8 mouse cellular contexts compared by ENCODE assay signal in the genomic region with DNA sequence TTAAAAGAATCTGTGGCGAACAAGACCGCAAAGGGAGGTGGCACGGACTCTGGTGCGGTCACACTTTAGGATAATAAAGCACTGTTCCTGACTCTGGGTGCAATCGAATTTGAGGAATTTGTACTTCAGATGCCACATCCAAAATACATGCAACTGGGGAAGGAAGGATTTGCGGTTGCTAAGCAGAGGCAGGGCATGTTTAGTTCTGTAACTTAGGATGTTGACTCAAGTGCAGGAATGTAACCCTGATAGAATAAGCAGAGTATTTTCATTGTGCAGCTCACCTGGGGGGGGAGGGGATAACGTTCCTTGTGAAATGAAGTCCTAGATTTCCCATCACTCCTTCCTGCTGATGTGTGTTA. TPM values are rescaled to one million over a fixed set of nuclear protein-coding genes. Genes with fewer than 3 reads are reported as not detected.
A peak's percentile ranks its signal among the peaks of the same experiment; 100 is the strongest.
DNase-seq lines count a peak whose midpoint lies in the region; ATAC-seq and TF ChIP-seq lines count a peak whose summit lies in the region.

No protein-coding gene starts in this region.

- no peak for DNase-seq in gastrocnemius, adult 2 months
- no peak for DNase-seq in gastrocnemius, postnatal 14 days
- DNase-seq in right cerebral cortex, adult 18-20 months = no peak
- no peak for DNase-seq in ovary, postnatal 14 days (ENCODE audit: low spot score)
- DNase-seq in right cerebral cortex, postnatal 25 days = no peak

- peak overlapping the region; percentile 85 for H3K4me3 ChIP-seq in gastrocnemius, adult 2 months
- peak overlapping the region; percentile 32 for H3K4me3 ChIP-seq in C2C12 (ENCODE audit: insufficient read depth, poor library complexity, severe bottlenecking)
- peak overlapping the region; percentile 80 for H3K4me3 ChIP-seq in forebrain, embryonic 15.5 days
- peak overlapping the region; percentile 80 for H3K4me3 ChIP-seq in lung, embryonic 16.5 days (ENCODE audit: low read length)

- intact Hi-C loops in gastrocnemius, adult 2 months (cut with DNase I) = loop anchor here (5.0 to 10.0 kb wide), 4 partner anchors 37 to 239 kb away; partner anchors contain the start of genes Eef1akmt2 and Oat
- intact Hi-C loops in gastrocnemius, postnatal 14 days (cut with DNase I; ENCODE audit: low total_unique reads) = loop anchor here (2.0 to 10.0 kb wide), 3 partner anchors 77 to 191 kb away; no protein-coding TSS in a partner anchor

- no peaks in the 10 kb centered on the region for H3K36me3 ChIP-seq in C2C12 (ENCODE audit: control insufficient read depth, insufficient read depth)
- H3K36me3 ChIP-seq in forebrain, embryonic 15.5 days = no peaks in the 10 kb centered on the region
- no peaks in the 10 kb centered on the region for H3K36me3 ChIP-seq in lung, embryonic 16.5 days (ENCODE audit: control insufficient read depth, insufficient read depth, low read length)

- peaks cover 55% of the 10 kb centered on the region for H3K4me1 ChIP-seq in forebrain, embryonic 15.5 days
- peaks cover 32% of the 10 kb centered on the region for H3K4me1 ChIP-seq in lung, embryonic 16.5 days (replicated peaks; ENCODE audit: control insufficient read depth, insufficient read depth, low read length)

- H3K79me3 ChIP-seq in C2C12 (ENCODE audit: low read depth) = no peaks in the 10 kb centered on the region

- WGBS in forebrain, embryonic 15.5 days = 1% methylated on average over 7 of the region's 7 CpGs
- under 1% methylated on average over 7 of the region's 7 CpGs for WGBS in lung, embryonic 16.5 days

- peak overlapping the region; percentile 76 for H3K4me2 ChIP-seq in forebrain, embryonic 15.5 days (replicated peaks)
- H3K4me2 ChIP-seq in lung, embryonic 16.5 days (ENCODE audit: low read depth, low read length) = peak overlapping the region; percentile 79

- no peaks in the 10 kb centered on the region for H3K79me2 ChIP-seq in C2C12 (ENCODE audit: control insufficient read depth, insufficient read depth)

- no peaks in the 10 kb centered on the region for H3K27me3 ChIP-seq in C2C12 (ENCODE audit: control insufficient read depth, insufficient read depth, insufficient read length)
- H3K27me3 ChIP-seq in forebrain, embryonic 15.5 days = no peaks in the 10 kb centered on the region
- no peaks in the 10 kb centered on the region for H3K27me3 ChIP-seq in lung, embryonic 16.5 days (ENCODE audit: control insufficient read depth, insufficient read depth, low read depth, low read length)

- peak overlapping the region; percentile 69 for H3ac ChIP-seq in C2C12 (ENCODE audit: control insufficient read depth, insufficient read length, low read depth)

- peak overlapping the region; percentile 80 for H3K9ac ChIP-seq in forebrain, embryonic 15.5 days (replicated peaks)
- peak overlapping the region; percentile 94 for H3K9ac ChIP-seq in lung, embryonic 16.5 days (ENCODE audit: low read length)

- H3K9me3 ChIP-seq in forebrain, embryonic 15.5 days = no peaks in the 10 kb centered on the region
- no peaks in the 10 kb centered on the region for H3K9me3 ChIP-seq in lung, embryonic 16.5 days (ENCODE audit: control insufficient read depth, low read length)

- ATAC-seq in forebrain, embryonic 15.5 days (replicated peaks) = no peak
- ATAC-seq in lung, embryonic 16.5 days (ENCODE audit: low read depth) = peak; percentile 19

- H3K27ac ChIP-seq in gastrocnemius, adult 2 months = peak overlapping the region; percentile 98
- peak overlapping the region; percentile 92 for H3K27ac ChIP-seq in forebrain, embryonic 15.5 days (replicated peaks)
- peak overlapping the region; percentile 96 for H3K27ac ChIP-seq in lung, embryonic 16.5 days (ENCODE audit: low read length)

- no peak for TF ChIP-seq CTCF in gastrocnemius, adult 2 months (IDR thresholded peaks at IDR 0.05)
- TF ChIP-seq CTCF in C2C12 (IDR thresholded peaks at IDR 0.05; ENCODE audit: control insufficient read depth, insufficient read depth, insufficient read length) = no peak

TF ChIP-seq in C2C12, 6 proteins besides CTCF, POLR2A, EP300 and RAD21:
- TF ChIP-seq MAX (IDR thresholded peaks at IDR 0.05) = no peak
- TF ChIP-seq FOSL1 (IDR thresholded peaks at IDR 0.05; ENCODE audit: insufficient read depth, low read length, poor library complexity, severe bottlenecking) = no peak
- no peak for TF ChIP-seq USF1 (IDR thresholded peaks at IDR 0.05; ENCODE audit: low read depth)
- TF ChIP-seq MYOG (IDR thresholded peaks at IDR 0.05; ENCODE audit: control insufficient read depth, extremely low read depth, insufficient read length) = no peak
- no peak for TF ChIP-seq CEBPB (IDR thresholded peaks at IDR 0.05; ENCODE audit: low read depth)
- TF ChIP-seq MYOD1 (IDR thresholded peaks at IDR 0.05; ENCODE audit: control insufficient read depth, insufficient read length, low read depth) = no peak
TF ChIP-seq in C2C12: peak in this region for 0.

RNA-seq across cellular contexts. Expression of gene Fam53b, which starts 0.4 kb away (rescaled TPM):
- total RNA-seq in gastrocnemius, adult 2 months (2021) = 10 to 100 TPM; 15.3 to 27.4 TPM
- 10 to 100 TPM; 19.5 to 24.1 TPM for total RNA-seq in gastrocnemius, postnatal 14 days (2021)
- 3.2 TPM for polyA plus RNA-seq in C2C12 (2012; fragmentation: generic; extraction: Trizol)
- 27.8 and 34.8 TPM in 2 replicates for polyA plus RNA-seq in forebrain, embryonic 15.5 days (2015; fragmentation: Nextera tagmentation; extraction: Ambion mirVana)
- 33.5 and 36.0 TPM in 2 replicates for polyA plus RNA-seq in lung, embryonic 16.5 days (2015; fragmentation: Nextera tagmentation; extraction: Ambion mirVana)

RNA-seq across cellular contexts. Expression of gene Eef1akmt2, which starts 38.4 kb away (rescaled TPM):
- total RNA-seq in gastrocnemius, adult 2 months (2021) = 1 to 10 TPM; 5.9 to 6.2 TPM
- total RNA-seq in gastrocnemius, postnatal 14 days (2021) = 1 to 10 TPM; 7.5 to 7.8 TPM
- 17.1 TPM for polyA plus RNA-seq in C2C12 (2012; fragmentation: generic; extraction: Trizol)
- 102 and 108 TPM in 2 replicates for polyA plus RNA-seq in forebrain, embryonic 15.5 days (2015; fragmentation: Nextera tagmentation; extraction: Ambion mirVana)
- 56.3 and 60.4 TPM in 2 replicates for polyA plus RNA-seq in lung, embryonic 16.5 days (2015; fragmentation: Nextera tagmentation; extraction: Ambion mirVana)

RNA-seq across cellular contexts. Expression of gene Abraxas2, which starts 45.0 kb away (rescaled TPM):
- 10 to 100 TPM; 24.0 to 24.1 TPM for total RNA-seq in gastrocnemius, adult 2 months (2021)
- total RNA-seq in gastrocnemius, postnatal 14 days (2021) = 10 to 100 TPM; 18.3 to 20.2 TPM
- polyA plus RNA-seq in C2C12 (2012; fragmentation: generic; extraction: Trizol) = 8.9 TPM
- polyA plus RNA-seq in forebrain, embryonic 15.5 days (2015; fragmentation: Nextera tagmentation; extraction: Ambion mirVana) = 40.0 and 42.6 TPM in 2 replicates
- polyA plus RNA-seq in lung, embryonic 16.5 days (2015; fragmentation: Nextera tagmentation; extraction: Ambion mirVana) = 40.1 and 41.9 TPM in 2 replicates

Comparison
In these comparisons a context has a peak if more than half of its experiments do, and no peak if none do; other contexts are left out.
1. H3K4me3 ChIP-seq: peak in every context shown above with its lines; median percentile 85 in gastrocnemius, adult 2 months; 80 in forebrain, embryonic 15.5 days; 80 in lung, embryonic 16.5 days; 32 in C2C12.